Mouse (Mus musculus): ENCODE results near the gene Txlna. TPM values are rescaled to one million over a fixed set of nuclear protein-coding genes. Genes with fewer than 3 reads are reported as not detected.

Gene Txlna
- polyA plus RNA-seq, 1 experiment from 2014 or later: 94.4 TPM

DNA sequence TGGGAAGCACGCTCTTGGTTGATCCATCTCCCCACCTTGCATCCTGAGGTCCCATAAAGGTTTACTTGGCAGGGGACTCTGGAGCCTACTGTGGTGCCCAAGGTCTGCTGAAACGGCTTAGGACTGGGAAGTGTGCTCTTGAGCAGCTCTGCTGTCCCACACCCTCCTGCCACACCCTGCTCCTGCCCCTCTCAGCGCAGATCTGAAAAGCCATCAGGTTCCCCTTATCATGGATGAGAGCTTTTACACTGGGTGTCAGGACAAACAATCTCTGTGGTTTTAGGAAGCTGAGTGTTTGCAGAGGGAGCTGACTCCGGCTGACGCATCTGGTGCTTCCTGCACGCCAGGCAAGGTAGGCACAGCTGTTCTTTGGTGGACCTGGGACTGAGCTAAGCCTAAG, 7.0 kb downstream of the Txlna start:
- Histone ChIP-seq H3K4me2 (replicated peaks; ENCODE audit: low read depth, low read length) (no peak overlapping the region), H3K27me3 (ENCODE audit: control insufficient read depth, insufficient read depth, low read length) (no peaks in the 10 kb centered on the region), H3K36me3 (ENCODE audit: control insufficient read depth, insufficient read depth, low read length) (peaks cover 85% of the 10 kb centered on the region), H3K27ac (ENCODE audit: low read length) (no peak overlapping the region), H3K9ac (replicated peaks; ENCODE audit: low read depth, low read length) (no peak overlapping the region), H3K4me3 (ENCODE audit: low read depth, low read length) (no peak overlapping the region), H3K9me3 (ENCODE audit: control insufficient read depth, low read depth, low read length) (no peaks in the 10 kb centered on the region), H3K4me1 (ENCODE audit: control insufficient read depth, insufficient read depth, low read length) (no peaks in the 10 kb centered on the region)
- 87% methylated on average over 6 of the region's 6 CpGs for WGBS
- ATAC-seq (ENCODE audit: insufficient number of reproducible peaks, insufficient read depth, low FRiP score, low read depth): no peak

GRCm38 (mm10) chr4:129631867-129632266, 9.0 kb downstream of the Txlna start:
- ATAC-seq (ENCODE audit: insufficient number of reproducible peaks, insufficient read depth, low FRiP score, low read depth): no peak
- no peaks in the 10 kb centered on the region for H3K27me3 ChIP-seq (ENCODE audit: control insufficient read depth, insufficient read depth, low read length)
- H3K9me3 ChIP-seq (ENCODE audit: control insufficient read depth, low read depth, low read length): no peaks in the 10 kb centered on the region
- peaks cover 92% of the 10 kb centered on the region for H3K36me3 ChIP-seq (ENCODE audit: control insufficient read depth, insufficient read depth, low read length)
- no peak overlapping the region for H3K4me3 ChIP-seq (ENCODE audit: low read depth, low read length)
- H3K27ac ChIP-seq (ENCODE audit: low read length): no peak overlapping the region
- no peak overlapping the region for H3K4me2 ChIP-seq (replicated peaks; ENCODE audit: low read depth, low read length)
- H3K4me1 ChIP-seq (ENCODE audit: control insufficient read depth, insufficient read depth, low read length): no peaks in the 10 kb centered on the region
- WGBS: 89% methylated on average over 12 of the region's 12 CpGs
- H3K9ac ChIP-seq (replicated peaks; ENCODE audit: low read depth, low read length): no peak overlapping the region

- H3K27ac ChIP-seq (ENCODE audit: low read length): no peak overlapping the region
- H3K4me1 ChIP-seq (ENCODE audit: control insufficient read depth, insufficient read depth, low read length): no peaks in the 10 kb centered on the region
- H3K4me3 ChIP-seq (ENCODE audit: low read depth, low read length): no peak overlapping the region
- peaks cover 90% of the 10 kb centered on the region for H3K36me3 ChIP-seq (ENCODE audit: control insufficient read depth, insufficient read depth, low read length)
- no peaks in the 10 kb centered on the region for H3K9me3 ChIP-seq (ENCODE audit: control insufficient read depth, low read depth, low read length)
- no peak overlapping the region for H3K4me2 ChIP-seq (replicated peaks; ENCODE audit: low read depth, low read length)
- no peaks in the 10 kb centered on the region for H3K27me3 ChIP-seq (ENCODE audit: control insufficient read depth, insufficient read depth, low read length)
- H3K9ac ChIP-seq (replicated peaks; ENCODE audit: low read depth, low read length): no peak overlapping the region
- 88% methylated on average over 4 of the region's 4 CpGs for WGBS
- ATAC-seq (ENCODE audit: insufficient number of reproducible peaks, insufficient read depth, low FRiP score, low read depth): no peak; the same call in 1 of the 2 replicates
Measured at GRCm38 (mm10) chr4:129630944-129631343, 9.9 kb downstream of the Txlna start.

DNA sequence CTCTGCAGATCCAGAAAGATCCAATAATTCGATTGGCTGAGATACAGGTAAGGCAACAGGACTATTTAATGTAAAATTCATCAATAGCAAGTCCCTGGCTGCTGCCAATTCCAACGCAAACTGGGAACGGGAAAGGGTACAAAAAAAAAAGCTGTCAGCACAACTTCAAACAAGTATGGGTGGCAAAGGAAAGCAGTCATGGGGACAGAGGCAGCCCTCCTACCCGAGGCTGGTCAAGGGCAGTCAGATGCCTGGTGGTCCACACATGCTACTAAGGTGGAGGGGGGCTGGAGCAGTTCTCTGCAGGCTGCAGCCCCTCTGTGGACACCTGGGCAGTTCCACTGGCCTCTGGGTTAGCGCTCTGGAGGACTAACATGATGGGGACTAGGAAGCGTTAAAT, 14.8 kb downstream of the Txlna start:
- Histone ChIP-seq H3K4me2 (replicated peaks; ENCODE audit: low read depth, low read length) (no peak overlapping the region), H3K36me3 (ENCODE audit: control insufficient read depth, insufficient read depth, low read length) (peaks cover 49% of the 10 kb centered on the region), H3K4me3 (ENCODE audit: low read depth, low read length) (no peak overlapping the region), H3K27ac (ENCODE audit: low read length) (no peak overlapping the region), H3K27me3 (ENCODE audit: control insufficient read depth, insufficient read depth, low read length) (no peaks in the 10 kb centered on the region), H3K9ac (replicated peaks; ENCODE audit: low read depth, low read length) (no peak overlapping the region), H3K4me1 (ENCODE audit: control insufficient read depth, insufficient read depth, low read length) (peaks cover 25% of the 10 kb centered on the region; the same call in 1 of the 2 replicates), H3K9me3 (ENCODE audit: control insufficient read depth, low read depth, low read length) (no peaks in the 10 kb centered on the region)
- 74% methylated on average over 6 of the region's 6 CpGs for WGBS
- no peak for ATAC-seq (ENCODE audit: insufficient number of reproducible peaks, insufficient read depth, low FRiP score, low read depth)

- Histone ChIP-seq H3K36me3 (ENCODE audit: control insufficient read depth, insufficient read depth, low read length) (peaks cover 44% of the 10 kb centered on the region), H3K9ac (replicated peaks; ENCODE audit: low read depth, low read length) (no peak overlapping the region), H3K27me3 (ENCODE audit: control insufficient read depth, insufficient read depth, low read length) (no peaks in the 10 kb centered on the region), H3K4me3 (ENCODE audit: low read depth, low read length) (no peak overlapping the region), H3K4me2 (replicated peaks; ENCODE audit: low read depth, low read length) (peak overlapping the region; percentile 84), H3K4me1 (ENCODE audit: control insufficient read depth, insufficient read depth, low read length) (peaks cover 25% of the 10 kb centered on the region; the same call in 1 of the 2 replicates), H3K27ac (ENCODE audit: low read length) (peak overlapping the region; percentile 74; the same call in 1 of the 2 replicates), H3K9me3 (ENCODE audit: control insufficient read depth, low read depth, low read length) (no peaks in the 10 kb centered on the region)
- no peak for ATAC-seq (ENCODE audit: insufficient number of reproducible peaks, insufficient read depth, low FRiP score, low read depth)
- 50% methylated on average over 4 of the region's 4 CpGs for WGBS
Measured at GRCm38 (mm10) chr4:129625496-129625895, 15.4 kb downstream of the Txlna start.

DNA sequence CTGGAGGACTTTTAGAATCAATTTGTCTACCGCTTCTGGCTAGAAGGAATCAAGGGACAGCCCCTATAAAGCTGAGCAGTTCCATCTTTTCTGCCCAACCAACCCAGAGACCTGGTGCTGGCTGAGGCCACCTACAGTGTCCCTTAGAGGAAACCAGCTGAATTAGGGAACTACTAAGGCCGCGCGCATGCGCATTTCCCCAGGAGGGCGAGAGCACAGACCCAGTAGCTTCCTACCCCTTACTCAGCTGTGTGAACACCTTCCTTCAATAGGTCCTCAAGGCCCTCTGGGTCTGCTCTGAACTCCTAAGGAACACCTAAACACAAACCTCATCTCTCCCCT, 15.9 kb downstream of the Txlna start:
- Histone ChIP-seq H3K4me2 (replicated peaks; ENCODE audit: low read depth, low read length) (peak overlapping the region; percentile 84), H3K4me3 (ENCODE audit: low read depth, low read length) (peak overlapping the region; percentile 66), H3K27me3 (ENCODE audit: control insufficient read depth, insufficient read depth, low read length) (no peaks in the 10 kb centered on the region), H3K36me3 (ENCODE audit: control insufficient read depth, insufficient read depth, low read length) (peaks cover 39% of the 10 kb centered on the region), H3K9ac (replicated peaks; ENCODE audit: low read depth, low read length) (peak overlapping the region; percentile 45; the same call in 1 of the 2 replicates), H3K4me1 (ENCODE audit: control insufficient read depth, insufficient read depth, low read length) (peaks cover 25% of the 10 kb centered on the region; the same call in 1 of the 2 replicates), H3K27ac (ENCODE audit: low read length) (peak overlapping the region; percentile 74), H3K9me3 (ENCODE audit: control insufficient read depth, low read depth, low read length) (no peaks in the 10 kb centered on the region)
- no peak for ATAC-seq (ENCODE audit: insufficient number of reproducible peaks, insufficient read depth, low FRiP score, low read depth)
- 4% methylated on average over 6 of the region's 6 CpGs for WGBS

- ATAC-seq (ENCODE audit: insufficient number of reproducible peaks, insufficient read depth, low FRiP score, low read depth): peak; percentile 87
- Histone ChIP-seq H3K27me3 (ENCODE audit: control insufficient read depth, insufficient read depth, low read length) (no peaks in the 10 kb centered on the region), H3K4me3 (ENCODE audit: low read depth, low read length) (peak overlapping the region; percentile 66), H3K9me3 (ENCODE audit: control insufficient read depth, low read depth, low read length) (no peaks in the 10 kb centered on the region), H3K9ac (replicated peaks; ENCODE audit: low read depth, low read length) (peak overlapping the region; percentile 45; the same call in 1 of the 2 replicates), H3K4me2 (replicated peaks; ENCODE audit: low read depth, low read length) (peak overlapping the region; percentile 84), H3K36me3 (ENCODE audit: control insufficient read depth, insufficient read depth, low read length) (peaks cover 35% of the 10 kb centered on the region), H3K4me1 (ENCODE audit: control insufficient read depth, insufficient read depth, low read length) (peaks cover 25% of the 10 kb centered on the region; the same call in 1 of the 2 replicates), H3K27ac (ENCODE audit: low read length) (peak overlapping the region; percentile 74)
- 1% methylated on average over 18 of the region's 18 CpGs for WGBS
Measured at GRCm38 (mm10) chr4:129624281-129625028, 16.4 kb downstream of the Txlna start.

GRCm38 (mm10) chr4:129623681-129624091, 17.2 kb downstream of the Txlna start, which contains the start of gene Ccdc28b:
Gene Ccdc28b (minus strand): TSS chr4:129623947.
- Histone ChIP-seq H3K27me3 (ENCODE audit: control insufficient read depth, insufficient read depth, low read length) (no peaks in the 10 kb centered on the region), H3K9ac (replicated peaks; ENCODE audit: low read depth, low read length) (peak within 1 kb of the TSS; percentile 76), H3K4me2 (replicated peaks; ENCODE audit: low read depth, low read length) (peak within 1 kb of the TSS; percentile 84), H3K4me3 (ENCODE audit: low read depth, low read length) (peak within 1 kb of the TSS; percentile 66), H3K36me3 (ENCODE audit: control insufficient read depth, insufficient read depth, low read length) (peaks cover 27% of the 10 kb centered on the region), H3K27ac (ENCODE audit: low read length) (peak within 1 kb of the TSS; percentile 74), H3K4me1 (ENCODE audit: control insufficient read depth, insufficient read depth, low read length) (peaks cover 28% of the 10 kb centered on the region; the same call in 1 of the 2 replicates), H3K9me3 (ENCODE audit: control insufficient read depth, low read depth, low read length) (no peaks in the 10 kb centered on the region)
- under 1% methylated on average over 10 of the region's 10 CpGs for WGBS
- no peak for ATAC-seq (ENCODE audit: insufficient number of reproducible peaks, insufficient read depth, low FRiP score, low read depth)

Data from stomach, embryonic 14.5 days (tissue).